Mouse (Mus musculus): ENCODE measurements around the gene Mrpl41.

DNA sequence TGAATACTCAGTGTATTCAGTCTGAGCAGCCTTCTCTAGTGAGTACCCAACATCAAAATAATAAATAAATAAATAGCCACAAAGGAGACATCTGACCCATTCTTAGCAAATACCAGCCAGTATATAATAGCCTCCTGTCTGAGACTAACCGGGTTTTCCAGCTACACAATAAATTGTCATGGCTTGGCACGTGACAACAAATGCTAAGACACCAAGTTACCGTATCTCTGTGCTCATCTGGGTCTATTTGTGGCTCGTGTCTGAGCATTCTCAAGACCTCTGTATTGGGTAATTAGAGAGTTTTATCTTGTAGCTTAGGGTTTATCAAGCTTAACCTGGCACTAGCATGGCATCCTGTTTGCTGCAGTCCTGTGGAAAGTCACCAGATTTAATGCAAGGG, 32.8 kb downstream of the Mrpl41 start:
- TF ChIP-seq CTCF (conservative IDR thresholded peaks at IDR 0.05; ENCODE audit: low read length) (no peak), NANOG (IDR thresholded peaks at IDR 0.05; ENCODE audit: borderline replicate concordance, low read length) (no peak), POU5F1 (IDR thresholded peaks at IDR 0.05; ENCODE audit: borderline replicate concordance, low read length) (no peak)

All from E14TG2a.4 (cell line).